Mouse (Mus musculus) heart, postnatal 10 days (tissue): Measurements from ENCODE around the gene Tmod2. TPM values are rescaled to one million over a fixed set of nuclear protein-coding genes. Genes with fewer than 3 reads are reported as not detected.
"Not testable (repeated sequence)": the region's sequence is repeated elsewhere in the genome, so short reads cannot be mapped to it uniquely, and the experiment has no call there.

Source experiments
- DNase-seq, 2 experiments: peaks; one replicate each; pipeline ENCODE4 v3.0.0; 2021
- intact Hi-C: fragments of 180-260 bp; cut with DNase I; formaldehyde crosslinking; loops from one replicate; pipeline ENCODE4 v1.15.1; 2025
- total RNA-seq, 2 experiments: library from RNA; stranded (reverse); gene quantifications; 2 replicates each; pipeline ENCODE4 v1.2.3; 2021

Gene Tmod2
- 1 to 10 TPM; 5.0 to 6.6 TPM for total RNA-seq

DNA sequence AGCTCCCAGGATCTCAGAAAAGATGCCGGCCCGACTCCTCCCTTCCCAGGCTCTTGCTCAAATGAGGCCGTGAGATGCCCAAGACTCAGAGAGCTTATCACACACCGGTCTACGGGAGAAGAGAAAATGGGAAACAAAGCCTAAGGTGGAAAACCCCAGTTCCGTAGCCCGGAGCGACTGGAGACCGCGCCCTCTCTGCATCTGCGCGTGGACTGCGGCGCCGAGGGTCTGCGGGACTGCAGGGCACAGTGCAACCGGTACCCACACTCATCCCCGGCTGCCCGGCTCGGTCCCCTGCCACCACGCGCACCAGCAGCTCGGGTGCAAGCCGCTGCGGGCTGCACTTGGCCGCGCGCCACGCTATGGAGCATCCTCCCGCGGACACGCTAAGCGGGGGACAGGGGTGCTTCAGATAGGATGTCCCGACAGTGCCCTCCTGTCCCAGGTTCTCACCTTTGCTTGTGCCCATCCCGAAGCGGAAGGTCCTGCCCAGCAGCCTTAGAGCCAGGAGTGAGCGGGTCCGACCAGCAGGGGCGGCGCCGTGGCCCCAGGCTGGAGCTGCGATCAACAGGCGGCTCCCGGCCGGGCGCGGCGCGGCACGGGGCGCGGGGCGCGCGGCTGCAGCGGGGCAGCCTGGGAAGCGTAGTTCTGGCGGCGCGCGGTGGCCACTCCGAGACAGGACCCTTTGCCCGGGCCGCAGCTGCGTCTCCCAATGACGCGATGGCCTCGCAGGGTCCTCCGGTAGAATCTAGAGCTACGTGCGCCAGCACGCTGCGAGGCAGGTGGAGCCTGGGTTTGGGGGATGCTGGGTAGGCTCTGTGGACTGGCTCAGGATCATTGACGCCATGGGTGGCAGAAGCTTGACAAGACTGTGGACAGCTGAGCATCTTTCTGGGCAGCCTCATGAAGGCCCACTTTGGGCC lies at the start of gene Tmod2:
TSS of gene Tmod2 (minus strand) at position 755 of the 923 bp plus-strand sequence.
- peak; percentile 54 to 61 for DNase-seq
- intact Hi-C loops: no loop called here

DNA sequence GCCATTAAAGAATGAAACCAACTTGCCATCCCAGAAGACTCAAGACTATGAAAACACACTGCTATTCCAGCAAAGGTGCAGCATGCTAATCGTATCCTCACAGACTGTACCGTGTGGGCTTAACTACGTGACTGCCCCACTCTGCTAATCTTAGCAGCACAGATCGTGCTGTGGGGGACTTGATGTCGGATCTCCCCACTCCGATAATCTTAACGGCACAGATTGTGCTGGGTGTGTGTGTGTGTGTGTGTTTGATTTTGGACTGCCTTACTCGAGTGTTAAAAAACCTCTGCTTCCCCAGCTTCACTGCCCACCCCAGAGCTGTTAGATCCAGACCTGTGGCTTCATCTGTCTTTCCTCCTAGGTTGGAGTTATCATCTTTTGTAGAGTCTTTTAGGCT lies 49.8 kb upstream of the Tmod2 start:
- no peak for DNase-seq
- intact Hi-C loops: no loop called here

DNA sequence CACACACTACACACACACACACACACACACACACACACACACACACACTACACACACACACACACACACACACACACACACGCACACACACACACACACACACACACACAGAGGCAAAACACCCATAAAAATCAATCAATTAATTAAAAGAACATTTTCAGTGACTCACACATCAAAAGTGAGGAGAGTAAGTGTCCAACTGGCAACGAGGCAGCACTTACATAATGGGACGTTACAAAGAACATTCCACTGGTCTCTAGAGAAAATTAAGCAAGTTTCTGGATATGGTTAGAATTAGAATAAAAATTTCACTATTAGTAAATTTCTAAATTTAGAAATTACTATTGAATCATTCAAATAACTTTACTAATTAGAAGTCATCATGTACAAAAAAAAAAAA lies 45.3 kb upstream of the Tmod2 start:
- intact Hi-C loops: not testable (repeated sequence)
- peak; percentile 43 to 49 for DNase-seq

- peak; percentile 67 to 70 for DNase-seq
- intact Hi-C loops: no loop called here
These were observed 43.1 kb upstream of the Tmod2 start for GRCm38 (mm10) chr9:75653981-75654911.

DNA sequence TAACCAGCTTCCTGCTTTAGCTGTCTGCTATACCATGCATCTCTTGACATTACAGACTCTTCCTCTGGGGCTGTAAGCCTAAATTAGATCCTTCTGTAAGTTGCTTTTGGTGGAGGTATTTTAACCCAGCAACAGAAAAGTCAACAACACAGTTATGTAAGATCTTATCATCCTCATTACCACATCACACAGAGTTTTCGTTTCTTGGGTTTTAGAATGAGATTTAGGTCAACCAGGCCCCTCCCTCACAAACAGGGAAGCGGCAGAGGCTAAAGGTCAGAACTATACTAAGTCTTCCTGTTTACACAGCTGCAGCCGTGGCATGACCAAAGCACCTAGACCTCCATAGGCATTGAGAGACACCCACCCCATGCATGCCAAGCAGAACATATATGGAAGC lies 34.3 kb upstream of the Tmod2 start:
- DNase-seq: no peak
- intact Hi-C loops: no loop called here

GRCm38 (mm10) chr9:75634226-75634625 lies 23.1 kb upstream of the Tmod2 start:
- intact Hi-C loops: no loop called here
- DNase-seq: no peak

DNA sequence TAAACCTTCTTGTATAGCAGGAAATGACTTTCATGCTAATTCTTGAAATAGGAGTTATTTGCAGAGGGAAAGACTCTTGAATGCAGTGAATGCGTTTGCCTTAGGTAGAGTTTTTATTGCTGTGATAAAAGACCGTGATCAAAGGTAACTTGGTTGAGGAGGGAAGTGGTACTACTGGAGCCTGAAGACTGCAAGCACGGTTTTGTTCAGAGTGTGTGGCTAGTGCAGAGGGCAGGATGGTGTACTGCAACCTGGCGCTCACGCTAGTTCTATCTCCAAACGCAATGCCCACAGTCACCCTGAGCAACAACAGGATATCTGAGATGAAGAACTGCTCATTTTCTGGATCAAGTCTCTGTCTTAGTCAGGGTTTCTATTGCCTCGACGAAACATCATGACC lies 22.5 kb upstream of the Tmod2 start:
- DNase-seq: no peak
- intact Hi-C loops: no loop called here

- intact Hi-C loops: no loop called here
- DNase-seq: peak; percentile 15 to 32
These were observed 21.8 kb upstream of the Tmod2 start for GRCm38 (mm10) chr9:75632902-75633301.

DNA sequence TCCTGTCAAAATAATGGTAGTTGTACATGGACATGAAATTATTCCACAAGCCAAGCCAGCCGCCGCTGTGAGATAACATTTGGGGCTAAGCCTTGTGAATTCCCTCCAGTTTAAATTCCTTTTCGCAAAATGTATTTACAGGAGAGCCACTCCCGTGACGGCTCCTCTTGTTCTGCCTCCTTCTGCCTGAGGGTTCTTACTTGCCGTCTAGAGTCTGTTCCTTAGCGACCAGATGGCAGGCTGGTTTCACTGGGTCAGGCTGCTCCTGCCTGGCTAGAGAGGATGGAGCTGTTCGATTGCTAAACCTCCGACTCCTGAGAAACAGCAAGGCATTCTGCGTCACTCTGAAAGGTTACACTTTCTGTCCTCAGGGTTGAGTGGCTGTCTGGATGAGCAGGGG lies 21.0 kb upstream of the Tmod2 start:
- no peak for DNase-seq
- intact Hi-C loops: no loop called here

DNA sequence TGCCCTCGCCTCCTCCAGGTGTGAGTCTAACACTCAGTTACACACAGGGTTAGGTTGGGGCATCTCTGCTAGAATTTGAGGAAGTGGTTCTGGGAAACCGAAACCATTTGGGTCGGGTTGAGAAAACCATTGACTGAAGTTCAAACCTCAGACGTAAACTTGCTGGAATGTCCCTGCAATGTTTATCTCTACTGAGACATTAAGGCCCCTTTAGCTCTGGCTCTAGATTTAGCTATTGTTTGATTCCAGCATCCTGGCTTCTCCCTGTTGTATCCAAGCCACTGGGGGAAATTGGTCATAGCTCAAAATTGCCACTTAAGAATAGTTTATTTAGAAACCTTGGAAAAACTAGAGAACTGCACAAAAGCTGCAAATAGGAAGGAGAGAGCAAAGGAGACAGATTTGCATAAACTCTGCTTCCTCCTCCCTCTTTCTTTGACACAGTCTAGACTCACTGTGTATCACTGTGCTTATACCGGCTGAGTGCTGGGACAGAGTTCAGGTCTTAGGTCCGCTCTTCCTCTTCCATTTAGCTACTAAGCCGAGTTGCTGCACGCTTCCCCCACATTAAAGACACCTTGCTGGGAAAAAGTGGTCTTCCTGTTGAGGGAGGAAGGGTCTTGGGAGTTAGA lies 19.8 kb upstream of the Tmod2 start:
- peak in 1 of 2 experiments; percentile 8 for DNase-seq
- intact Hi-C loops: no loop called here

DNA sequence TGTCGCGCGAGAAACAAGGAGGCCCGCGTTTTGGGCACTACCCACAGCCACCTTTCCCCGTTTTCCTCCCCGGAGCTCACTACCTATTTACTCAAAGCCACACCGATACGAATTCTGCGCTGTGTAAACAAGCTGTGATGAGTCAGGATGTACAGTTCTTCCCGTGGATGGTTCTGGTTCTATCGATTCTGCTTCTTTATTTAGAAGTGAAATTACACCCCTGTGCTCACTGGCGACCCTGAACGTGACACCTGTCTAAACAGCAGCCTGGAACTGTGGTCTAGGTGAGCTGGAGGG lies 15.1 kb upstream of the Tmod2 start:
- intact Hi-C loops: no loop called here
- no peak for DNase-seq

GRCm38 (mm10) chr9:75625556-75626307 lies 14.6 kb upstream of the Tmod2 start, which contains the start of gene Lysmd2:
TSS of gene Lysmd2 (plus strand) at chr9:75625741.
- DNase-seq: peak; percentile 79 to 80
- intact Hi-C loops: no loop called here

- intact Hi-C loops: no loop called here
- no peak for DNase-seq
These were observed 13.9 kb upstream of the Tmod2 start for GRCm38 (mm10) chr9:75624983-75625555.

DNA sequence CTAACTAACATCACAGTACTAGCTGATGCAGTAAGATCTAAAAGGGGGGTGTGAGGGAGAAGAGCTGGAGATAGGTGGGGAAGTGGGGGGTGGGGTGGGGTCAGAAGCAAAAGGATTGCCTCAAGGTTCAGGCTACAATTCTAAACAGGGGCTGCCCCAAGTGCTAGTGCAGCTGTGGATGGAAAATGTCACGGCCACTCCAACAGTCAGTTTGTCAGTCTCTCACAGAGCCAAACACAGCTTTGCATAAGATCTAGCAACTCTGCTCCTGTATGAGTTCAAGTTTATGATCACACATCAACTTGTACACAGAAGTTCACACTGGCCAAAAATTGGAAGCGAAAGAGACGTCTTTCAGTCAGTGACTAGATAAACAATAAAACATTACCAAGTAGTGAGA lies 10.3 kb upstream of the Tmod2 start:
- intact Hi-C loops: no loop called here
- no peak for DNase-seq

- DNase-seq, intact Hi-C loops: not testable (repeated sequence)
These were observed 8.6 kb upstream of the Tmod2 start for GRCm38 (mm10) chr9:75619761-75620160.

- intact Hi-C loops: no loop called here
- DNase-seq: no peak
These were observed 7.8 kb upstream of the Tmod2 start for GRCm38 (mm10) chr9:75618836-75619400.

- intact Hi-C loops: no loop called here
- no peak for DNase-seq
These were observed 5.4 kb upstream of the Tmod2 start for GRCm38 (mm10) chr9:75616560-75616959.

GRCm38 (mm10) chr9:75609965-75610364 lies 1.2 kb downstream of the Tmod2 start:
- no peak for DNase-seq
- intact Hi-C loops: no loop called here

DNA sequence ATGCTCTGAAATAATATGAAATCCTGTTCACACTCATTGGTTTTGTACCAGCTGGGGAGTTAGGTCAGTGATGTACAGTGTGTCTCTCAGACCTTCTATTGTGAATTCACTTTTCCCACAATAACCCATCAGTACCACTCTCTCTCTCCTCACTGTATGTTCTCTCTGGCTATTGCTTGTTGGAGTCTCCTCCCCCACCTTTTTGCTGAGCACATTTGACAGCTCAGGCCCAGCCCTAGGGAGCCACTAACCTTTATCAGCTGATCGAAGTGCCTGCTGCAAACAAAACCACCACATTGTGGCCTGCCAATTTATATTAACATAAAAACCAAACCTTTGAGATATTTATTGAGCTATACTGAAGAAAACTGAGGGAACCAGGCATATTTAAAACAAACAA lies 1.6 kb downstream of the Tmod2 start:
- intact Hi-C loops: no loop called here
- no peak for DNase-seq

DNA sequence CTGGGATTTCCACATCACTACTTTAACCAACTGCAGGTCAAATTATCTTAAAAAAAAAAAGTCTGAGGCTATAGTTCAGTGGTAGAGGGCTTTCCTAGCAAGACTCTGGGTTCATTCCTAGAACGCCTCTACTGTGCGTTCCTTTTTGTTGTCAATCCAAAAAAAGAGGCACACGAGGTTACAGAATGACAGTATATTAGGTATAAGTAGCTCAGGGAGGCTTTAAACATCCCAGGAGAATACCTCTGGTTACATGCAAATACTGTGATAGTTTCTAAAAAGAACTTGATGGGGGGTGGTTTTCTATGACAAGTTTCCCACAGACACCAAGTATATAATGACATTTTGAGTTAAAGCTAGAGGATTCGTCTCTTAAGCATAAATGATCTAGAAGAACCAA lies 3.6 kb downstream of the Tmod2 start:
- intact Hi-C loops: no loop called here

More for the DNA sequence above, 3.6 kb downstream of the Tmod2 start:
- DNase-seq: no peak
